17 mouse cellular contexts compared by ENCODE assay signal in genomic region chr9:114699882-114700665, GRCm38 (mm10). TPM values are rescaled to one million over a fixed set of nuclear protein-coding genes. Genes with fewer than 3 reads are reported as not detected.
DNase-seq lines count a peak whose midpoint lies in the region; ATAC-seq and TF ChIP-seq lines count a peak whose summit lies in the region.
"Had no signal": no experiment of that assay in that cellular context is flagged by ENCODE, and none has a peak within 500 bp of the region (broad histone marks: within the 10 kb centered on the region; RNA-seq: fewer than 3 reads in every experiment).

No protein-coding gene starts in this region.

- H3K4me2 ChIP-seq in intestine, postnatal 0 days (replicated peaks; ENCODE audit: low read depth), result no peak overlapping the region
- no peak overlapping the region for H3K4me2 ChIP-seq in intestine, embryonic 16.5 days (ENCODE audit: low read depth, low read length)
- no peak overlapping the region for H3K4me2 ChIP-seq in kidney, embryonic 16.5 days (replicated peaks; ENCODE audit: low read depth, low read length)
- H3K4me2 ChIP-seq in liver, embryonic 16.5 days (ENCODE audit: low read depth, low read length), result no peak overlapping the region
- H3K4me2 ChIP-seq: embryonic facial prominence, embryonic 15.5 days; limb, embryonic 13.5 days had no signal

- 0 out of 2 replicates have a peak, but pooled peaks have one; percentile 2 for TF ChIP-seq CTCF in intestine, postnatal 0 days (IDR thresholded peaks at IDR 0.05; ENCODE audit: low read depth)

- no peaks in the 10 kb centered on the region for H3K4me1 ChIP-seq in intestine, postnatal 0 days (replicated peaks; ENCODE audit: control insufficient read depth, insufficient read depth, low read length)
- H3K4me1 ChIP-seq in intestine, embryonic 16.5 days (ENCODE audit: control insufficient read depth, insufficient read depth, low read length), result peaks cover 7% of the 10 kb centered on the region
- no peaks in the 10 kb centered on the region for H3K4me1 ChIP-seq in kidney, embryonic 16.5 days (ENCODE audit: insufficient read depth, low read length)
- peaks cover 5% of the 10 kb centered on the region; the same call in 1 of the 2 replicates for H3K4me1 ChIP-seq in liver, embryonic 16.5 days (ENCODE audit: control insufficient read depth, low read depth, low read length)
- H3K4me1 ChIP-seq: embryonic facial prominence, embryonic 15.5 days; forebrain, embryonic 10.5 days; limb, embryonic 13.5 days had no signal

- H3K27ac ChIP-seq in intestine, postnatal 0 days (ENCODE audit: low read depth, low read length), result no peak overlapping the region
- no peak overlapping the region for H3K27ac ChIP-seq in intestine, embryonic 16.5 days (ENCODE audit: low read length)
- peak overlapping the region; percentile 91 for H3K27ac ChIP-seq in kidney, embryonic 16.5 days (ENCODE audit: low read length)
- no peak overlapping the region for H3K27ac ChIP-seq in liver, embryonic 16.5 days (ENCODE audit: low read length)
- H3K27ac ChIP-seq: embryonic facial prominence, embryonic 15.5 days; forebrain, embryonic 10.5 days; limb, embryonic 13.5 days had no signal

- H3K4me3 ChIP-seq in intestine, postnatal 0 days (ENCODE audit: low read depth, low read length), result no peak overlapping the region
- no peak overlapping the region for H3K4me3 ChIP-seq in intestine, embryonic 16.5 days (ENCODE audit: low read length)
- no peak overlapping the region for H3K4me3 ChIP-seq in kidney, embryonic 16.5 days (ENCODE audit: low read length)
- H3K4me3 ChIP-seq in liver, embryonic 16.5 days (ENCODE audit: low read depth, low read length), result no peak overlapping the region
- H3K4me3 ChIP-seq: embryonic facial prominence, embryonic 15.5 days; forebrain, embryonic 10.5 days; limb, embryonic 13.5 days; megakaryocyte, embryonic 14.5 days had no signal

- H3K36me3 ChIP-seq in intestine, postnatal 0 days (ENCODE audit: control insufficient read depth, insufficient read depth), result 0 out of 2 replicates have a peak, but pooled peaks cover 3% of the 10 kb centered on the region
- H3K36me3 ChIP-seq in intestine, embryonic 16.5 days (ENCODE audit: control insufficient read depth, insufficient read depth, low read length), result no peaks in the 10 kb centered on the region
- H3K36me3 ChIP-seq in kidney, embryonic 16.5 days (ENCODE audit: insufficient read depth, low read length), result peaks cover 5% of the 10 kb centered on the region; the same call in 1 of the 2 replicates
- no peaks in the 10 kb centered on the region for H3K36me3 ChIP-seq in liver, embryonic 16.5 days (ENCODE audit: control insufficient read depth, insufficient read depth)

- peak; percentile 55 for DNase-seq in R1 (ENCODE audit: low read depth, low spot score)
- no peak for DNase-seq in adrenal gland, adult (ENCODE audit: inconsistent age in 2 of 2, low spot score in 1 of 2)
- no peak for DNase-seq in heart, adult 11 months
- no peak for DNase-seq in layer of hippocampus, adult 9-11 months
- DNase-seq: embryo, embryonic 11 days; gastrocnemius, postnatal 25 days had no signal

- ATAC-seq in intestine, postnatal 0 days, result no peak
- ATAC-seq in intestine, embryonic 16.5 days, result no peak
- ATAC-seq in kidney, embryonic 16.5 days (ENCODE audit: low FRiP score, low TSS enrichment), result no peak
- peak; percentile 32; the same call in 1 of the 2 replicates for ATAC-seq in liver, embryonic 16.5 days (ENCODE audit: low read depth)
- ATAC-seq: CD4-positive, CD25-positive, alpha-beta regulatory T cell, adult 4 months; inflammation-experienced regulatory T-cells, adult 6 months; midbrain, embryonic 16.5 days had no signal

- H3K9me3 ChIP-seq in intestine, postnatal 0 days (ENCODE audit: control insufficient read depth), result no peaks in the 10 kb centered on the region
- H3K9me3 ChIP-seq in intestine, embryonic 16.5 days (ENCODE audit: control insufficient read depth, low read length), result no peaks in the 10 kb centered on the region
- no peaks in the 10 kb centered on the region for H3K9me3 ChIP-seq in kidney, embryonic 16.5 days (ENCODE audit: low read length)
- H3K9me3 ChIP-seq in liver, embryonic 16.5 days (replicated peaks; ENCODE audit: control insufficient read depth, low read length), result no peaks in the 10 kb centered on the region
- H3K9me3 ChIP-seq: embryonic facial prominence, embryonic 15.5 days; forebrain, embryonic 10.5 days; limb, embryonic 13.5 days; megakaryocyte, embryonic 14.5 days had no signal

- no peak overlapping the region for H3K9ac ChIP-seq in intestine, postnatal 0 days (ENCODE audit: low read depth, low read length)
- H3K9ac ChIP-seq in intestine, embryonic 16.5 days (ENCODE audit: low read depth, low read length), result no peak overlapping the region
- no peak overlapping the region for H3K9ac ChIP-seq in kidney, embryonic 16.5 days (replicated peaks; ENCODE audit: low read length)
- no peak overlapping the region for H3K9ac ChIP-seq in liver, embryonic 16.5 days (ENCODE audit: low read depth, low read length)
- H3K9ac ChIP-seq: embryonic facial prominence, embryonic 15.5 days; limb, embryonic 13.5 days had no signal

- H3K27me3 ChIP-seq in intestine, postnatal 0 days (replicated peaks; ENCODE audit: control insufficient read depth, insufficient read depth, low read length), result no peaks in the 10 kb centered on the region
- no peaks in the 10 kb centered on the region for H3K27me3 ChIP-seq in intestine, embryonic 16.5 days (replicated peaks; ENCODE audit: control insufficient read depth, insufficient read depth, low read length)
- H3K27me3 ChIP-seq in kidney, embryonic 16.5 days (ENCODE audit: insufficient read depth, low read length), result no peaks in the 10 kb centered on the region
- H3K27me3 ChIP-seq in liver, embryonic 16.5 days (ENCODE audit: control insufficient read depth, insufficient read depth, low read depth, low read length), result no peaks in the 10 kb centered on the region
- H3K27me3 ChIP-seq: embryonic facial prominence, embryonic 15.5 days; limb, embryonic 13.5 days; megakaryocyte, embryonic 14.5 days had no signal

- WGBS in intestine, postnatal 0 days, result 89% methylated on average over 15 of the region's 16 CpGs
- WGBS in intestine, embryonic 16.5 days, result 91% methylated on average over 15 of the region's 16 CpGs
- WGBS in kidney, embryonic 16.5 days, result 86% methylated on average over 15 of the region's 16 CpGs
- 75% methylated on average over 14 of the region's 16 CpGs for WGBS in liver, embryonic 16.5 days (ENCODE audit: insufficient replicate concordance)

RNA-seq across cellular contexts. Expression of gene Dync1li1, which starts 11.5 kb away (rescaled TPM):
- 39.3 and 40.0 TPM in 2 replicates for polyA plus RNA-seq in intestine, postnatal 0 days (2015; fragmentation: Nextera tagmentation; extraction: Ambion mirVana)
- 48.1 and 52.2 TPM in 2 replicates for polyA plus RNA-seq in intestine, embryonic 16.5 days (2015; fragmentation: Nextera tagmentation; extraction: Ambion mirVana)
- polyA plus RNA-seq in kidney, embryonic 16.5 days (2015; fragmentation: Nextera tagmentation; extraction: Ambion mirVana), result 45.7 and 61.2 TPM in 2 replicates
- polyA plus RNA-seq in liver, embryonic 16.5 days (2015; fragmentation: Nextera tagmentation; extraction: Ambion mirVana), result 18.4 and 19.3 TPM in 2 replicates

RNA-seq across cellular contexts. Expression of gene Cmtm6, which starts 30.8 kb away (rescaled TPM):
- 87.8 and 98.2 TPM in 2 replicates for polyA plus RNA-seq in intestine, postnatal 0 days (2015; fragmentation: Nextera tagmentation; extraction: Ambion mirVana)
- 100 and 113 TPM in 2 replicates for polyA plus RNA-seq in intestine, embryonic 16.5 days (2015; fragmentation: Nextera tagmentation; extraction: Ambion mirVana)
- 67.0 and 73.5 TPM in 2 replicates for polyA plus RNA-seq in kidney, embryonic 16.5 days (2015; fragmentation: Nextera tagmentation; extraction: Ambion mirVana)
- 28.9 and 32.2 TPM in 2 replicates for polyA plus RNA-seq in liver, embryonic 16.5 days (2015; fragmentation: Nextera tagmentation; extraction: Ambion mirVana)
